Mouse (Mus musculus) adrenal gland, adult 18-20 months (tissue): ENCODE measurements at regions not wholly inside any gene's neighbourhood (a gene's known extent, or its start where the extent isn't known, plus 50 kb on each side); places are given as distances from the start of the nearest gene placed in this dataset.

Experiments
- DNase-seq, 2 experiments: peaks; one replicate each; pipeline ENCODE4 v3.0.0; 2021 to 2022; ENCODE audit warnings: low spot score in 2 of 2

GRCm38 (mm10) chr7:121214181-121214580 is 132.7 kb downstream of the Otoa start:
- no peak for DNase-seq

- no peak for DNase-seq
Observed at GRCm38 (mm10) chr7:121215032-121215431, 133.6 kb downstream of the Otoa start.

GRCm38 (mm10) chr7:121215735-121216134 is 134.3 kb downstream of the Otoa start:
- no peak for DNase-seq

- no peak for DNase-seq
Observed at GRCm38 (mm10) chr7:121218031-121218430, 136.6 kb downstream of the Otoa start.

GRCm38 (mm10) chr7:121221158-121221557 is 139.7 kb downstream of the Otoa start:
- DNase-seq: no peak

- no peak for DNase-seq
Observed at GRCm38 (mm10) chr7:121231881-121232280, 150.4 kb downstream of the Otoa start.

- no peak for DNase-seq
Observed at GRCm38 (mm10) chr7:121234831-121235230, 153.4 kb downstream of the Otoa start.

- DNase-seq: no peak
Observed at GRCm38 (mm10) chr7:121239731-121240130, 151.9 kb upstream of the Hs3st2 start.

GRCm38 (mm10) chr7:121247845-121248244 is 143.8 kb upstream of the Hs3st2 start:
- DNase-seq: no peak

- no peak for DNase-seq
Observed at GRCm38 (mm10) chr7:121257466-121257865, 134.2 kb upstream of the Hs3st2 start.

- DNase-seq: peak in 1 of 2 experiments; percentile 42
Observed at GRCm38 (mm10) chr7:121258826-121259496, 132.7 kb upstream of the Hs3st2 start.

- DNase-seq: no peak
Observed at GRCm38 (mm10) chr7:121259497-121260009, 132.1 kb upstream of the Hs3st2 start.

GRCm38 (mm10) chr7:121269358-121269757 is 122.3 kb upstream of the Hs3st2 start:
- no peak for DNase-seq

- DNase-seq: no peak
Observed at GRCm38 (mm10) chr7:121280597-121280996, 111.1 kb upstream of the Hs3st2 start.

- DNase-seq: no peak
Observed at GRCm38 (mm10) chr7:121282154-121282553, 109.5 kb upstream of the Hs3st2 start.

- no peak for DNase-seq
Observed at GRCm38 (mm10) chr7:121289737-121290136, 101.9 kb upstream of the Hs3st2 start.

- no peak for DNase-seq
Observed at GRCm38 (mm10) chr7:121296151-121296695, 95.4 kb upstream of the Hs3st2 start.

GRCm38 (mm10) chr7:121312961-121313587 is 78.6 kb upstream of the Hs3st2 start:
- no peak for DNase-seq

GRCm38 (mm10) chr7:121314521-121314920 is 77.1 kb upstream of the Hs3st2 start:
- DNase-seq: no peak

- DNase-seq: no peak
Observed at GRCm38 (mm10) chr7:121329274-121329673, 62.4 kb upstream of the Hs3st2 start.

GRCm38 (mm10) chr7:121332532-121332931 is 59.1 kb upstream of the Hs3st2 start:
- no peak for DNase-seq

- DNase-seq: no peak
Observed at GRCm38 (mm10) chr7:121335390-121336109, 56.1 kb upstream of the Hs3st2 start.
